Mouse (Mus musculus): Measurements from ENCODE around the gene Col23a1. TPM values are rescaled to one million over a fixed set of nuclear protein-coding genes. Genes with fewer than 3 reads are reported as not detected.

Gene Col23a1
- polyA plus RNA-seq, 1 experiment from 2014 or later, result 6.8 TPM

- no peak for ATAC-seq (ENCODE audit: low FRiP score)
- no peak overlapping the region for H3K27ac ChIP-seq
- 84% methylated on average over 3 of the region's 3 CpGs for WGBS
- no peak overlapping the region for H3K4me3 ChIP-seq (replicated peaks)
- peaks cover 11% of the 10 kb centered on the region for H3K27me3 ChIP-seq
- H3K4me2 ChIP-seq, result no peak overlapping the region
- no peaks in the 10 kb centered on the region for H3K36me3 ChIP-seq (replicated peaks)
- H3K4me1 ChIP-seq, result peaks cover under 1% of the 10 kb centered on the region
- H3K9ac ChIP-seq, result no peak overlapping the region
- no peaks in the 10 kb centered on the region for H3K9me3 ChIP-seq
Measured at GRCm38 (mm10) chr11:51295742-51296141, 6.0 kb downstream of the Col23a1 start.

GRCm38 (mm10) chr11:51298691-51299090 is 9.0 kb downstream of the Col23a1 start:
- ATAC-seq (ENCODE audit: low FRiP score), result no peak

DNA sequence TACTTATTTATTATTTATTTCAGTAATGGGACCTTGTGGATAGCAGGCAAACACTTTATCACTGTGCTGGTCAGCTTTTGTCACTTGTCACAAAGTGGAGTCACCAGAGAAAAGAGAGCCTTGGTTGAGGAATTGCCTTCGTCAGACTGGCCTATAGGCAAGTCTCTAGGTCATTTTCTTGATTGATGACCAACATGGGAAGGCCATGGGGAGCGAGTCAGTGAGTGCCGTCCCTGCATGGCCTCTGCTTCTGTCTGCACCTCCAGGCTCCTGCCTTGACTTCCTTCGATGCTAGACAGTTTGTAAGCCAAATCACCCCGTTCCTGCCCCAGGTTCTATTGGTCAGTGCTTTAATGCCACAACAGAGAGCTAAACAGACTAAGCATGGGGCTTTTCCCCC is 12.7 kb downstream of the Col23a1 start:
- H3K9ac ChIP-seq, result no peak overlapping the region
- no peak overlapping the region for H3K4me2 ChIP-seq
- 87% methylated on average over 5 of the region's 5 CpGs for WGBS
- no peak overlapping the region for H3K4me3 ChIP-seq (replicated peaks)
- no peak for ATAC-seq (ENCODE audit: low FRiP score)
- no peaks in the 10 kb centered on the region for H3K27me3 ChIP-seq
- H3K4me1 ChIP-seq, result no peaks in the 10 kb centered on the region; the same call in 1 of the 2 replicates
- no peaks in the 10 kb centered on the region for H3K9me3 ChIP-seq
- no peak overlapping the region for H3K27ac ChIP-seq
- H3K36me3 ChIP-seq (replicated peaks), result no peaks in the 10 kb centered on the region

More at GRCm38 (mm10) chr11:51298691-51299090, 9.0 kb downstream of the Col23a1 start:
- no peaks in the 10 kb centered on the region for H3K27me3 ChIP-seq
- no peak overlapping the region for H3K9ac ChIP-seq
- H3K4me3 ChIP-seq (replicated peaks), result no peak overlapping the region
- H3K27ac ChIP-seq, result no peak overlapping the region
- H3K36me3 ChIP-seq (replicated peaks), result no peaks in the 10 kb centered on the region
- no peaks in the 10 kb centered on the region for H3K9me3 ChIP-seq
- 95% methylated on average over 4 of the region's 4 CpGs for WGBS
- H3K4me1 ChIP-seq, result no peaks in the 10 kb centered on the region; the same call in 1 of the 2 replicates
- no peak overlapping the region for H3K4me2 ChIP-seq

DNA sequence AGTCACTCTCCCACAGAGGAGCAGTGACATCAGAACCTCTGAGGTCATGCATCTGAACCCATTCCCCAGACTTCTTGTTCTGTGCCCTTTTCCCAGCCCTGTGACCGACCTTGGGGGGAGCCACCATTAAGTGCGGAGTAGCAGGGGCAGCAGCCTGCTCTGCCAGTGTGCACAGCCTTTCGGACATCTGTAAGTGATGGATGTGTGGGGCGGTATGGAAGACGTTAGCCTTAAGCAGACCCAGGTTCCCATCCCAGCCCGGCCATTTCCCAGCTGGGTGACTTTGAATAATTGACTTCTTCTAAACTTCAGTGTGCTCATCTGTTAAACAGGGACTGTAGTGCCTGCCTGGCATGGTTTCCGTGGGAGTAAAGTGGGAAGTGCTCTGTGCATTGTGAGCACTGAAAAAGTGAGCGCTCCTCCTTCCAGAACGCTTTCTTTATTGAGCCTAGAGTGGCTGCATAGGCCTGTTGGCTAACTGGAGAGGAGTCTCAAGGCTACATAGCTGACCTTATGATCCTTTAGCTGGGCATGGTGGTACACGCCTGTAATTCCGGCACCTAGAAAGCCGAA is 14.3 kb downstream of the Col23a1 start:
- Histone ChIP-seq H3K4me1 (no peaks in the 10 kb centered on the region; the same call in 1 of the 2 replicates), H3K9me3 (no peaks in the 10 kb centered on the region), H3K4me2 (no peak overlapping the region), H3K4me3 (replicated peaks) (no peak overlapping the region), H3K27ac (no peak overlapping the region), H3K27me3 (no peaks in the 10 kb centered on the region), H3K9ac (no peak overlapping the region), H3K36me3 (replicated peaks) (no peaks in the 10 kb centered on the region)
- WGBS, result 78% methylated on average over 12 of the region's 12 CpGs
- no peak for ATAC-seq (ENCODE audit: low FRiP score)

- Histone ChIP-seq H3K9me3 (no peaks in the 10 kb centered on the region), H3K9ac (no peak overlapping the region), H3K4me3 (replicated peaks) (no peak overlapping the region), H3K4me2 (no peak overlapping the region), H3K27me3 (no peaks in the 10 kb centered on the region), H3K4me1 (no peaks in the 10 kb centered on the region), H3K27ac (no peak overlapping the region), H3K36me3 (replicated peaks) (no peaks in the 10 kb centered on the region)
- 82% methylated on average over 5 of the region's 5 CpGs for WGBS
- no peak for ATAC-seq (ENCODE audit: low FRiP score)
Measured at GRCm38 (mm10) chr11:51308306-51308705, 18.6 kb downstream of the Col23a1 start.

DNA sequence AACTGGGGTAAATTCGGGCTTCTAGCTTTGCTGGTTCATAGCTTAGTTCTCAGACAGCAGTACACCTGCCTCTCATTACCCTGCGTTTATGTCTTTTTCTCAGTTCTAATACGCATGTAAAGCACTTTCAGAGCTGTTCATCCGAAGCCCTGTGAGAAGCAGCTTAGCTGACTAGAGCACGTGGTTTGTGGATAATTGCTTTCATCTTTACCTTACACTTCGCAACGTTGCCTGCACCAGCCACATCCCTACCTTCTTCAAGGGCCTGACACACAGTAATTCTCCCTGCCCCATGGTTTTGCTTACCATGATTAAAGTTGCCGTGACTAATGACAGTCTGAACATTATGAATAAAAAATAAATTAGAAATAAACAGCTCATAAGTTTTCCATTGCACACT is 22.1 kb downstream of the Col23a1 start:
- no peak for ATAC-seq (ENCODE audit: low FRiP score)
- no peaks in the 10 kb centered on the region for H3K27me3 ChIP-seq
- H3K36me3 ChIP-seq (replicated peaks), result no peaks in the 10 kb centered on the region
- H3K4me2 ChIP-seq, result no peak overlapping the region
- no peaks in the 10 kb centered on the region for H3K9me3 ChIP-seq
- H3K9ac ChIP-seq, result no peak overlapping the region
- no peak overlapping the region for H3K4me3 ChIP-seq (replicated peaks)
- 78% methylated on average over 8 of the region's 8 CpGs for WGBS
- H3K4me1 ChIP-seq, result no peaks in the 10 kb centered on the region
- H3K27ac ChIP-seq, result no peak overlapping the region

- Histone ChIP-seq H3K4me1 (0 out of 2 replicates have a peak, but pooled peaks cover 4% of the 10 kb centered on the region), H3K9ac (no peak overlapping the region), H3K27me3 (no peaks in the 10 kb centered on the region), H3K4me2 (no peak overlapping the region), H3K36me3 (replicated peaks) (no peaks in the 10 kb centered on the region), H3K9me3 (no peaks in the 10 kb centered on the region), H3K4me3 (replicated peaks) (no peak overlapping the region), H3K27ac (no peak overlapping the region)
- ATAC-seq (ENCODE audit: low FRiP score), result no peak
- 81% methylated on average over 7 of the region's 7 CpGs for WGBS
Measured at GRCm38 (mm10) chr11:51315991-51316810, 26.5 kb downstream of the Col23a1 start.

DNA sequence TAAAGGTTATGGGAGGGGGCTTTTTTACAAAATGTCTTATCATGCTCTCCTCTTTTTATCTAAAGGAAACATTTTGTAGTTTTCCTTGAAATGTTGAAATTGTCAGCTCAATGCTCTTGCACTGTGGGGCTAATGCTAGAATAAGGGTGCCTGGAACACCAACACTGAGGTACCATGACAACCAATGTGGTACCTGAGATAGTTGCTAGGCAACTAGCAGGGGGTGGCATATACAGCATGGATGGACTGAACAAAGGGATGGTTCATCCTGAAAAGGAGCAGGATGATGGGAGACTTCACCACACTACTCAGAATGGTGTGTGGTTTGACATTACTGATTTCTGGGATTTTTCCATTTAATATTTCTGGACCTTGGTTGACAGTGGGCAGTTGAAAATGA is 30.9 kb downstream of the Col23a1 start:
- ATAC-seq (ENCODE audit: low FRiP score), result no peak
- H3K9ac ChIP-seq, result no peak overlapping the region
- H3K4me1 ChIP-seq, result 0 out of 2 replicates have a peak, but pooled peaks cover 4% of the 10 kb centered on the region
- H3K27ac ChIP-seq, result no peak overlapping the region
- no peak overlapping the region for H3K4me2 ChIP-seq
- H3K27me3 ChIP-seq, result no peaks in the 10 kb centered on the region
- no peak overlapping the region for H3K4me3 ChIP-seq (replicated peaks)
- no peaks in the 10 kb centered on the region for H3K9me3 ChIP-seq
- H3K36me3 ChIP-seq (replicated peaks), result no peaks in the 10 kb centered on the region

DNA sequence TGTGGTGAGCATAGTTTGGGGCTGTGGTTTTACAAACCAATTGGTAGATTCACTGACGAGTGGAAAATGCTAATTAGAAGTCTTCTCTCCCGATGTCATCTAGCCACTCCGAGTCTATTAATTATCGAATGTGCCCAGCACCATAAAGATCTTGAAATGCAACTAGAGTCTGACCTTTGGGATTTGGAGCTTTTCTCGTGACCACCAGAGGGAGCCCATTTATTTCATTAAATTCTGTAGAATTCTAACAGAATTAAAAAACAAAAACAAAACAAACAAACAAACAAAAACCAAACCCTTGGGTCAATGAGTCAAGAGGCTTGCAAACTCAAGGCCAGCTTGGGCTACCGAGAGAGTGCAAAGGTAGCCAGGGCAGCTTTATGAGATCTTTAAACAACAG is 37.2 kb downstream of the Col23a1 start:
- H3K4me1 ChIP-seq, result no peaks in the 10 kb centered on the region
- 68% methylated on average over 6 of the region's 6 CpGs for WGBS
- H3K9me3 ChIP-seq, result no peaks in the 10 kb centered on the region
- no peak overlapping the region for H3K27ac ChIP-seq
- no peak overlapping the region for H3K9ac ChIP-seq
- no peak for ATAC-seq (ENCODE audit: low FRiP score)
- H3K4me3 ChIP-seq (replicated peaks), result no peak overlapping the region
- no peak overlapping the region for H3K4me2 ChIP-seq
- no peaks in the 10 kb centered on the region for H3K36me3 ChIP-seq (replicated peaks)
- no peaks in the 10 kb centered on the region for H3K27me3 ChIP-seq

- Histone ChIP-seq H3K9me3 (no peaks in the 10 kb centered on the region), H3K9ac (no peak overlapping the region), H3K4me1 (no peaks in the 10 kb centered on the region), H3K4me2 (no peak overlapping the region), H3K27ac (no peak overlapping the region), H3K4me3 (replicated peaks) (no peak overlapping the region), H3K36me3 (replicated peaks) (no peaks in the 10 kb centered on the region), H3K27me3 (no peaks in the 10 kb centered on the region)
- ATAC-seq (ENCODE audit: low FRiP score), result no peak
- WGBS, result 87% methylated on average over 12 of the region's 12 CpGs
Measured at GRCm38 (mm10) chr11:51328387-51328942, 38.7 kb downstream of the Col23a1 start.

- ATAC-seq (ENCODE audit: low FRiP score), result no peak
- 81% methylated on average over 11 of the region's 11 CpGs for WGBS
Measured at GRCm38 (mm10) chr11:51329837-51330714, 40.4 kb downstream of the Col23a1 start.

GRCm38 (mm10) chr11:51334017-51334416 is 44.3 kb downstream of the Col23a1 start:
- H3K27ac ChIP-seq, result no peak overlapping the region
- H3K4me2 ChIP-seq, result no peak overlapping the region
- no peak for ATAC-seq (ENCODE audit: low FRiP score)
- H3K4me1 ChIP-seq, result no peaks in the 10 kb centered on the region
- H3K4me3 ChIP-seq (replicated peaks), result no peak overlapping the region
- H3K27me3 ChIP-seq, result no peaks in the 10 kb centered on the region
- WGBS, result 90% methylated on average over 5 of the region's 5 CpGs
- no peaks in the 10 kb centered on the region for H3K36me3 ChIP-seq (replicated peaks)
- no peaks in the 10 kb centered on the region for H3K9me3 ChIP-seq
- no peak overlapping the region for H3K9ac ChIP-seq

More at GRCm38 (mm10) chr11:51329837-51330714, 40.4 kb downstream of the Col23a1 start:
- Histone ChIP-seq H3K9ac (no peak overlapping the region), H3K4me2 (no peak overlapping the region), H3K9me3 (no peaks in the 10 kb centered on the region), H3K4me1 (no peaks in the 10 kb centered on the region), H3K27me3 (no peaks in the 10 kb centered on the region), H3K27ac (no peak overlapping the region), H3K36me3 (replicated peaks) (no peaks in the 10 kb centered on the region), H3K4me3 (replicated peaks) (no peak overlapping the region)
